Mouse (Mus musculus): ENCODE data around the gene Greb1. TPM values are rescaled to one million over a fixed set of nuclear protein-coding genes. Genes with fewer than 3 reads are reported as not detected.
A peak's percentile ranks its signal among the peaks of the same experiment; 100 is the strongest.

The Greb1 gene
- polyA plus RNA-seq, 1 experiment from 2014 or later: 0.72 TPM

DNA sequence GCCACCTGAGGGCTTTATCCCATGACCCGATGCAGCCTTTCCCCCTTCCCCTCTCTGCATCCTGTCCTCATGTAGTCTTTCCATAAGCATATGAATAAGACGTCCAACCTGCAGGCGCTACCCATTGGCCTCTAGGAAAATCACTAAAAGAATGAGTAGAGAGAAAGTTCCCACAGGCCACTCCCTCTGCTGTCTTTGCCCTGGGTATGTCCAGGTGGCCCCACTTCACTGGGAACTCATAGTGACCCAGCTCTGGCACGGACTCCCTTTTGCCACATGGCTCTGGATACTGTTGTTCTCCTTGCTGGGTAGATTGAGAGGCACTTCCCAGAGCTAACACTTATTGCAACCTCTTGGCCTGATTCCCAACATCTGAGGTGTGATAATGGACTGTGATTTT, 145.1 kb downstream of the Greb1 start:
- no peak for ATAC-seq
- peaks cover 16% of the 10 kb centered on the region for H3K27me3 ChIP-seq (replicated peaks; ENCODE audit: control insufficient read depth, insufficient read depth, low read length)
- H3K4me1 ChIP-seq (replicated peaks; ENCODE audit: control insufficient read depth, insufficient read depth, low read length): peaks cover 8% of the 10 kb centered on the region
- H3K36me3 ChIP-seq (ENCODE audit: control insufficient read depth, insufficient read depth): no peaks in the 10 kb centered on the region
- H3K27ac ChIP-seq (ENCODE audit: low read length): no peak overlapping the region
- no peak overlapping the region for H3K4me3 ChIP-seq (replicated peaks; ENCODE audit: low read length)
- no peaks in the 10 kb centered on the region for H3K9me3 ChIP-seq (ENCODE audit: control insufficient read depth, low read length)
- WGBS: 72% methylated on average over 4 of the region's 4 CpGs
- no peak overlapping the region for H3K9ac ChIP-seq (replicated peaks; ENCODE audit: low read depth, low read length)
- H3K4me2 ChIP-seq (ENCODE audit: low read length): no peak overlapping the region

DNA sequence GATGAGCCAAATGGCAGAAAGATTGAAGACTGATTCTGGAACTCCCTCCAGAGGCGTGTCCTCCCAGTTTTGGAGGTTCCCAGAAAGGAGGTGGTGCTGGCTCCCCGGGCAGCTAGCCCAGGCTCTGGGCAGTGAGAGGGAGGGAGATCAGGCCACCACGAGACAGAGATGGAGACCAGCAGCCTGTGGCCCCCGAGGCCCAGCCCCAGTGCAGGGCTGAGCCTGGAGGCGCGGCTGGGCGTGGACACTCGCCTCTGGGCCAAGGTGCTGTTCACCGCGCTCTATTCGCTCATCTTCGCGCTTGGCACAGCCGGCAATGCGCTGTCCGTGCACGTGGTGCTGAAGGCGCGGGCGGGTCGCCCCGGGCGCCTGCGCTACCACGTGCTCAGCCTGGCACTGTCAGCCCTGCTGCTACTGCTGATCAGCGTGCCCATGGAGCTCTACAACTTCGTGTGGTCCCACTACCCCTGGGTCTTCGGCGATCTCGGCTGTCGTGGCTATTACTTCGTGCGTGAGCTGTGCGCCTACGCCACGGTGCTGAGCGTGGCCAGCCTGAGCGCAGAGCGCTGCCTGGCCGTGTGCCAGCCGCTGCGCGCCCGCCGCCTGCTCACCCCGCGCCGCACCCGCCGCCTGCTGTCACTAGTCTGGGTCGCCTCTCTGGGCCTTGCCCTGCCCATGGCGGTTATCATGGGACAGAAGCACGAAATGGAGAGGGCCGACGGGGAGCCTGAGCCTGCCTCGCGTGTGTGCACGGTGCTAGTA, 147.2 kb downstream of the Greb1 start, which contains the start of gene Ntsr2:
Gene Ntsr2 (plus strand): TSS at position 51 of the 762 bp plus-strand sequence.
- Histone ChIP-seq H3K4me2 (ENCODE audit: low read length) (peak within 1 kb of the TSS; percentile 88), H3K27ac (ENCODE audit: low read length) (no peak within 1 kb of the TSS), H3K4me1 (replicated peaks; ENCODE audit: control insufficient read depth, insufficient read depth, low read length) (peaks cover 8% of the 10 kb centered on the region), H3K27me3 (replicated peaks; ENCODE audit: control insufficient read depth, insufficient read depth, low read length) (peaks cover 16% of the 10 kb centered on the region), H3K36me3 (ENCODE audit: control insufficient read depth, insufficient read depth) (no peaks in the 10 kb centered on the region), H3K4me3 (replicated peaks; ENCODE audit: low read length) (peak within 1 kb of the TSS; percentile 45), H3K9ac (replicated peaks; ENCODE audit: low read depth, low read length) (peak within 1 kb of the TSS; percentile 47), H3K9me3 (ENCODE audit: control insufficient read depth, low read length) (no peaks in the 10 kb centered on the region)
- WGBS: 4% methylated on average over 58 of the region's 58 CpGs
- peak; percentile 93 for ATAC-seq

DNA sequence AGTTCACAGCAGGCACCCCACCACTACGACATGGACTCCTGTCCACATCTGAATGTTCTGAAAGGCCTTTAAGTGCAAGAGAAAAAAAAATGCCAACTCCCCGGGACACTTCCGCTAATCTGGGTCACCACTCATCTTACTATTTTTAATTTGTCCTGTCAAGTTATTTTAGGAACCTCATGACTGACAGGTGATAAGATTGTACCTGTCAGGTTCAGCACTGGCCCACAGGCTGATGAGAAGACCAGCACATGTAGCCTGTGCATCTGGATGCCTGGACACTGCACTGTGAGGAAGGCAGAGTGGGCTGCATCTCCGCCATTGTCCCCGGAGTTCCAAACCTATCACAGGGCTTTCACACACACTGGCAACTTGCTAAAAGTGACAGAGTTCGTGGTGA, 150.9 kb downstream of the Greb1 start:
- Histone ChIP-seq H3K27ac (ENCODE audit: low read length) (no peak overlapping the region), H3K9ac (replicated peaks; ENCODE audit: low read depth, low read length) (no peak overlapping the region), H3K9me3 (ENCODE audit: control insufficient read depth, low read length) (no peaks in the 10 kb centered on the region), H3K27me3 (replicated peaks; ENCODE audit: control insufficient read depth, insufficient read depth, low read length) (peaks cover 11% of the 10 kb centered on the region), H3K4me1 (replicated peaks; ENCODE audit: control insufficient read depth, insufficient read depth, low read length) (peaks cover 8% of the 10 kb centered on the region), H3K4me3 (replicated peaks; ENCODE audit: low read length) (no peak overlapping the region), H3K36me3 (ENCODE audit: control insufficient read depth, insufficient read depth) (no peaks in the 10 kb centered on the region), H3K4me2 (ENCODE audit: low read length) (no peak overlapping the region)
- no peak for ATAC-seq
- WGBS: 74% methylated on average over 6 of the region's 6 CpGs

DNA sequence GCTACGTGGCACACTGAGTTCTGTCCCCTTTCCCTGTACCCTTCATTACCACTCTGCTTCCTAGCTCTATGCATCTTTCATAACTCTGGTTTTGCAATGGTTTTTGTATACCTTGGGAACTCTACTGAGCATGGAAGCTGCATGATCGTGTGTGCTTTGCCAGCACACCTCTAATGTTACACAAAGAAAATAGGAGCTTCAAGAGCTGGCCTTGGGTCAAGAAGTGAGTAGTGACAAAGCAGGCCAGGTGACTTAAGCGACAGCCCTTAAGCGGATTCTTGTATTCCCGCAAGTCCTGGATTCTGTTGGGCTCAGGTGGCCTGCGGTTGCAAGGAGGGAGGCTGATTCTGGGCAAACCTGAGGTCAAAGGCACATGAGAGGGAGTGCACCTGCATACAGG, 152.4 kb downstream of the Greb1 start:
- Histone ChIP-seq H3K27me3 (replicated peaks; ENCODE audit: control insufficient read depth, insufficient read depth, low read length) (0 out of 2 replicates have a peak, but pooled peaks cover 7% of the 10 kb centered on the region), H3K4me1 (replicated peaks; ENCODE audit: control insufficient read depth, insufficient read depth, low read length) (peaks cover 12% of the 10 kb centered on the region), H3K9me3 (ENCODE audit: control insufficient read depth, low read length) (no peaks in the 10 kb centered on the region), H3K27ac (ENCODE audit: low read length) (no peak overlapping the region), H3K4me3 (replicated peaks; ENCODE audit: low read length) (no peak overlapping the region), H3K36me3 (ENCODE audit: control insufficient read depth, insufficient read depth) (no peaks in the 10 kb centered on the region), H3K4me2 (ENCODE audit: low read length) (no peak overlapping the region), H3K9ac (replicated peaks; ENCODE audit: low read depth, low read length) (no peak overlapping the region)
- 88% methylated on average over 6 of the region's 6 CpGs for WGBS
- ATAC-seq: no peak

DNA sequence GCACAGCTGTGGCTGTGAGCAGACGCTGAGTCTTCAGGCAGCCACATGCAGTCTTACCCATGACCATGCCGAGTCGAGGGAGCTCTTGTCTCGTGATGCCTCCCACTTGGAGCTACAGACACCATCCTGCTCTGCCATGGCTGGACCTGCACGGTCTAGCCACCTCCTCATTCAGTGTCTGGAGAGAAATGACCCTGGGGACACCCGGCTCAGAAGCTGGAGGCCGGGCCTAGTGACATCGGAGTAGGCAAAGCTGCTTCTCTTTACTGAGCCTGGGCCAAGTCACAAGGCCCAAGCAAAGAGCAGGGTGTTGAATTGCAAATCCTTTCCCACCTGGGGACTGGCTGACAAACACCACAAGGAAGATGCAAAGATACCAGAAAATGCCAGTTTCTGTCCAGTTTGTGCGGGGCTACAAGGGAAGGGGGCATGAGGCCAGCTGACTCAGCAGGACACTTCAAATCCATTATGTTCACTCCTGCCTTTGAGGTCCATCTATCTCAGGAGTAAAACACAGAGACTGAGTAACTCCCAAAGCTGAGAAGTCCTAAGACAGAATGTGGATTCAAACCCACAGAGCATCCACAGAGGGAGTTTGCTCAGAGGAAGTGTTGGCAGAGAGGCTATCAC, 153.8 kb downstream of the Greb1 start:
- ATAC-seq: no peak
- Histone ChIP-seq H3K4me1 (replicated peaks; ENCODE audit: control insufficient read depth, insufficient read depth, low read length) (peaks cover 11% of the 10 kb centered on the region), H3K4me2 (ENCODE audit: low read length) (no peak overlapping the region), H3K4me3 (replicated peaks; ENCODE audit: low read length) (no peak overlapping the region), H3K36me3 (ENCODE audit: control insufficient read depth, insufficient read depth) (no peaks in the 10 kb centered on the region), H3K27ac (ENCODE audit: low read length) (no peak overlapping the region), H3K9me3 (ENCODE audit: control insufficient read depth, low read length) (no peaks in the 10 kb centered on the region), H3K9ac (replicated peaks; ENCODE audit: low read depth, low read length) (no peak overlapping the region), H3K27me3 (replicated peaks; ENCODE audit: control insufficient read depth, insufficient read depth, low read length) (no peaks in the 10 kb centered on the region)
- 58% methylated on average over 9 of the region's 9 CpGs for WGBS

DNA sequence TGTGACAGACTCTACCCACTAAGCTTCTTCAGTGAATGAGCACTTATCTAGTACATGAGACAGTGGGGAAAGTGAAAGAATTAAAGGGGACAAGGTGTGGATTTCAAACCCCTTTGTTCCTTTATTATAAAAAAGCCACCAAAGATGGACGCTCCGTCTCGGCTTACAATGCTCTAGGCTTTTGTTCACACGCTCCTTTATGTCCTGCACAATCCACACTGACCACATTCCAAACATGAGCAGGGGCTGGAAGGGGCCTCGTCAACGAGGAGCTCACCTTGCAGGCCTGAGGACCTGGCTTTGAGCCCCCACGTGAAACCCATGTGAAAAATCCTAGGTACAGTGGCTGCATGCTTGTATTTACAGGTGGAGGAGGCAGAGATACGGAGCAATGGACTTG, 156.0 kb downstream of the Greb1 start:
- Histone ChIP-seq H3K9me3 (ENCODE audit: control insufficient read depth, low read length) (no peaks in the 10 kb centered on the region), H3K4me2 (ENCODE audit: low read length) (no peak overlapping the region), H3K4me3 (replicated peaks; ENCODE audit: low read length) (no peak overlapping the region), H3K27me3 (replicated peaks; ENCODE audit: control insufficient read depth, insufficient read depth, low read length) (no peaks in the 10 kb centered on the region), H3K9ac (replicated peaks; ENCODE audit: low read depth, low read length) (no peak overlapping the region), H3K27ac (ENCODE audit: low read length) (no peak overlapping the region), H3K4me1 (replicated peaks; ENCODE audit: control insufficient read depth, insufficient read depth, low read length) (peaks cover 11% of the 10 kb centered on the region), H3K36me3 (ENCODE audit: control insufficient read depth, insufficient read depth) (no peaks in the 10 kb centered on the region)
- 35% methylated on average over 8 of the region's 8 CpGs for WGBS
- ATAC-seq: no peak

DNA sequence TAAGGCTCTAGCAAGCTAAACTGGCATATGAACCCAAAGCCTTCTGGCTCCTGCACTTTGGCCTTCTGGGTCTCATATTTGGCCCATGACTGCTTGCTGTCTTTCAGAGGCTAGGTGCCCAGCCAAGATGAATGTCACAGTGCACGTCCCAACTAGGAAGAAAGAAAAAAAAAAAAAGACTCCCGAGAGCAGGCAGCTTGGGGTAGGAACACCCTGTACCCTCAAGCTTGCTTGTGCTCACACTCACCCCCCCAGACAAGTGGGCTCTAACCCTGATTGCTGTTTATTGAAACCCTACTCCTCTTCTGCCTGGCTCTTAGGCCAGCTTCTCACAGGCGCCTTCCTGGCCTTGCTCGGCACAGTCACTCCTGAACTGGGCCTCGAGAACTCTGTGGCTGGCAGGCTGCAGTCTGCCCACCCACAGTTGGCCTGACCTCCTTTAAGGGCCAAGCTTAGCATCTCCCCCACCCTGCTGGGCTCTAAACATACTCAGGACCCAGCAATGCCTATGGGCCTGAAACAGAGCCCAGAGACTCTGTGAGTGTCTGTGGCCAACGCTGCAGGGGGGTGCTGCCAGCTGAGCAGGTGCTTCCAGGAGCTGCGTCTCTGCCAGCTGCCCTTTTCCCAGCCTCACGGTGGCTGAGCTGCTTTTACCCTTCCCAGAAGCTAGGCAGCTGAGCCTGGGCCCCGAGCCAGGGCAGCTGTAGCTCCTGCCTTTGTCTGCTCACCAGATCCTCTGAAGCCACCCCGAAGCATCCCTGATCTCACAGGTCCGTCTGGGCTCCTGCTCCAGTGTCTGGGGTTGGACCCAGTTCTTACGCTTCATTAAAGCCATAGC, 157.0 kb downstream of the Greb1 start:
- H3K4me2 ChIP-seq (ENCODE audit: low read length): no peak overlapping the region
- no peak overlapping the region for H3K9ac ChIP-seq (replicated peaks; ENCODE audit: low read depth, low read length)
- no peaks in the 10 kb centered on the region for H3K9me3 ChIP-seq (ENCODE audit: control insufficient read depth, low read length)
- no peaks in the 10 kb centered on the region for H3K27me3 ChIP-seq (replicated peaks; ENCODE audit: control insufficient read depth, insufficient read depth, low read length)
- peak; percentile 91 for ATAC-seq
- peak overlapping the region; percentile 60 for H3K27ac ChIP-seq (ENCODE audit: low read length)
- H3K36me3 ChIP-seq (ENCODE audit: control insufficient read depth, insufficient read depth): no peaks in the 10 kb centered on the region
- peaks cover 11% of the 10 kb centered on the region for H3K4me1 ChIP-seq (replicated peaks; ENCODE audit: control insufficient read depth, insufficient read depth, low read length)
- no peak overlapping the region for H3K4me3 ChIP-seq (replicated peaks; ENCODE audit: low read length)
- WGBS: 19% methylated on average over 12 of the region's 12 CpGs

DNA sequence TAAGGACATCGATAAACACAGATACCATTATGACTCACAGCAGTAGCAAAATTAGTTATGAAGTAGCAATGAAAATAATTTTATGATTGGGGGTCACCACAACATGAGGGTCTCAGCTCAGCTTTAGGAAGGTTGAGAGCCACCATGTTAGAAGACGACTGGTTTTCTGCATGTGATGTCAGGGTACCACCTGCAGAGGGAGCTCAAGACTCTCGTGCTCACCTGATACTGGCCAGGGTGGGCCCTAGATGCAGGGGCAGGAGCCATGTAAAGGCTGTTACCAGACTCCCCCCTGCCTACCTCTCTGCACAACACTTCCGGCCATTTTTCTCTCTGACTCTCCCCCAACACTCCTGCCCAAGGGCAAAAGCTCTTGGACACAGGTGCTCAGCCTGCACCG, 158.7 kb downstream of the Greb1 start:
- Histone ChIP-seq H3K4me2 (ENCODE audit: low read length) (no peak overlapping the region), H3K4me3 (replicated peaks; ENCODE audit: low read length) (no peak overlapping the region), H3K36me3 (ENCODE audit: control insufficient read depth, insufficient read depth) (no peaks in the 10 kb centered on the region), H3K27me3 (replicated peaks; ENCODE audit: control insufficient read depth, insufficient read depth, low read length) (no peaks in the 10 kb centered on the region), H3K4me1 (replicated peaks; ENCODE audit: control insufficient read depth, insufficient read depth, low read length) (peaks cover 11% of the 10 kb centered on the region), H3K9me3 (ENCODE audit: control insufficient read depth, low read length) (no peaks in the 10 kb centered on the region), H3K27ac (ENCODE audit: low read length) (no peak overlapping the region), H3K9ac (replicated peaks; ENCODE audit: low read depth, low read length) (no peak overlapping the region)
- ATAC-seq: no peak
- WGBS: 69% methylated on average over 5 of the region's 5 CpGs

DNA sequence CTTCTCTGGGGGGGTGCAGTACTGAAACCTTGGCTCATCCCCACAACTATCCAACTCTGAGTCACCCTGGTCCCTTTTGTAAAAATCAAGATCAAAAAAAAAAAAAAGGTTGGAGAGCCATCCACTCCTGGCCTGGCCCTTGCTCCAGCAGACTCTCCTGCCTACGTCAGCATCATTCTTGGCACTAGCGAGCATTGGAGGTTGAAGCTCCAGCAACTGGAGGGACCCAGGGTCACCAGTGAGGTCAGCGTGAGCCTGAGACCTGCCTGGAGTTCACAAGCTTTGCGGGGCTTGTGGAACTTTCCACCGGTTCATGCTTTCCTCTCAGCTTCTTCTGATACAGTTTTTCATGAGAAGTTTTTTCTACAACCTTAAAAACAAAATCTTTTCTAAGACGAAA, 160.6 kb downstream of the Greb1 start:
- H3K27ac ChIP-seq (ENCODE audit: low read length): no peak overlapping the region
- no peak for ATAC-seq
- no peak overlapping the region for H3K9ac ChIP-seq (replicated peaks; ENCODE audit: low read depth, low read length)
- H3K36me3 ChIP-seq (ENCODE audit: control insufficient read depth, insufficient read depth): no peaks in the 10 kb centered on the region
- H3K4me3 ChIP-seq (replicated peaks; ENCODE audit: low read length): no peak overlapping the region
- H3K27me3 ChIP-seq (replicated peaks; ENCODE audit: control insufficient read depth, insufficient read depth, low read length): no peaks in the 10 kb centered on the region
- peaks cover 11% of the 10 kb centered on the region for H3K4me1 ChIP-seq (replicated peaks; ENCODE audit: control insufficient read depth, insufficient read depth, low read length)
- no peaks in the 10 kb centered on the region for H3K9me3 ChIP-seq (ENCODE audit: control insufficient read depth, low read length)
- H3K4me2 ChIP-seq (ENCODE audit: low read length): no peak overlapping the region
- 89% methylated on average over 6 of the region's 6 CpGs for WGBS

All from forebrain, embryonic 16.5 days (tissue).